Mouse (Mus musculus) adrenal gland, postnatal 4 days (tissue): ENCODE measurements around the gene Lhfpl3. TPM values are rescaled to one million over a fixed set of nuclear protein-coding genes. Genes with fewer than 3 reads are reported as not detected.

Experiments used
- DNase-seq, 2 experiments: peaks; one replicate each; pipeline ENCODE4 v3.0.0; 2021 to 2022; ENCODE audit warnings: low spot score in 2 of 2, mixed read lengths in 2 of 2
- total RNA-seq, 2 experiments: library from RNA; stranded (reverse); gene quantifications; 2 replicates each; pipeline ENCODE4 v1.2.3; 2021

Lhfpl3 gene
- total RNA-seq, 2 experiments from 2014 or later: 1.1 to 1.4 TPM

DNA sequence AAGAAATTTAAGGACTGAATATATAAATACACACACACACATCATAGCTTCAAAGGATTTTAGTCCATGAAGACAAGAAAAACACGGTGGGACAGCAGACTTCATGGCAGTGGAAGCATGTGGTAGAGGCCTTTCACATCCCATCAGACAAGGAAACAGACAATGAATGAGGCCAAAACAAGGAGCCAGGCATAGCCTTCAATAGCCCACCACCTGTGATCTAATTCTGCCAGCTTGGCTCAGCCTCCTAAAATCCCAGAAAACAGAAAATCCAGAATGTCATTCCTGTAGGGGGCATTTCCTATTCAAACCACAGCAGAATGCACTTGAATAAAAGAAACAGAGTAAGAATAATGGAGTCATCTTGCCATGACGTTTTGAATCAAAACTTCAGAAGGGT lies 381.0 kb downstream of the Lhfpl3 start:
- DNase-seq: no peak

- no peak for DNase-seq
Measured at GRCm38 (mm10) chr5:23140183-23140921, 394.5 kb downstream of the Lhfpl3 start.

GRCm38 (mm10) chr5:23153210-23153609 lies 407.4 kb downstream of the Lhfpl3 start:
- DNase-seq: no peak

DNA sequence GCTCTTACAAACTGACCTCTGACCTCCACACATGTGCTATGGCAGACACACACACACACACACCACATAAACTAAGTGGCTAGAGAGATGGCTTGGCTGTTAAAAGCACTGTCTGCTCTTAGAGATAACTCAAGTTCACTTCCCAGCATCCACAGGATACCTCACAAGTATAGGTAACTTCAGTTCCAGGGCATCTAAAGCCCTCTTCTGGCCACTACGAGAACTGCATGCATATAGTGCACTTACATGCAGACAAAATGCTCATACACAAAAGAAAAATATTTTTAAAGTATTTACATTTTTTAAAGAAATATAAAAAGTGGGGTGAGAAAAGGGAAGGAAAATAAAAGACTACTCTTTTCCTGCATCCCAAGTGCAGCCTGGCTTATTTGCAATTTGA lies 408.6 kb downstream of the Lhfpl3 start:
- DNase-seq: no peak

GRCm38 (mm10) chr5:23165947-23166350 lies 420.1 kb downstream of the Lhfpl3 start:
- no peak for DNase-seq

- no peak for DNase-seq
Measured at GRCm38 (mm10) chr5:23166658-23167057, 420.8 kb downstream of the Lhfpl3 start.

DNA sequence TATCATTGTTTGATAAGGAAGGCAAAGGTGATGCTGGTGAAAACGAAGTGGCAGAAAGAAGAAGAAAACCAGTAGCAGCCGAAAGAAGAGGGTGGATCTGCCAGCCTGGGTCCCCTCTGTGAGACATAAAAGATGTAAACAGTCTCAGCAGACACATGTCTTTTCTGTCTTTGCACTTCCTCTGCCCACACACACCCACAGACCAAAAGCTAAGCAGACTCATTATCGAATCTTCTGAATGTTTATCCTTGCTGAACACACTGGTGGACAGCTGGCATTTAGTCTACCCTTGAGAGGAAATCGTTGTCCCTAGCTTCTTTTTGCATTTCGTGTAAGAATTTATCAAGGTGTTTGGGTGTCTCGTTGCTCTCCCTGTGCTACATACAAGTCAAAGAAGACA lies 443.8 kb downstream of the Lhfpl3 start:
- DNase-seq: no peak

DNA sequence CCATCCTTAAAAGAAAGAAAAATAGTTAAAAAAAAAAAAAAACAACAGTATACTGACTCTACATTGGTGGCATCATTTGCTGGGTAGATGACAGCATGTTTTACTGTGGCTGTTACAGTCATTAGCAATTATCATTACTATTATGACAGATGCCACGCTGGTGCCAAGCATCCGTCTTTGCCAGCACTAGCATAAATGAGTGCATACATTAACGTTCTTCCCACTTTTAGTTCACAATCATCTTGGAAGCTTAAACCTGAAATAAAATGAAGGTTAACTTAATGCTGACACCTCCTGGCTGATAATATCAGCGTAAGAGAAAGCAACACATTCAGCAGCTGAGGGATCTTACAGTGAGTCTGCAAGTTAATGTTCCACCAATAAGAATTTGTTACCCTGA lies 451.0 kb downstream of the Lhfpl3 start:
- no peak for DNase-seq

- DNase-seq: no peak
Measured at GRCm38 (mm10) chr5:23213086-23213485, 467.2 kb downstream of the Lhfpl3 start.

- no peak for DNase-seq
Measured at GRCm38 (mm10) chr5:23214646-23215045, 468.8 kb downstream of the Lhfpl3 start.

GRCm38 (mm10) chr5:23219655-23220054 lies 473.8 kb downstream of the Lhfpl3 start:
- no peak for DNase-seq

DNA sequence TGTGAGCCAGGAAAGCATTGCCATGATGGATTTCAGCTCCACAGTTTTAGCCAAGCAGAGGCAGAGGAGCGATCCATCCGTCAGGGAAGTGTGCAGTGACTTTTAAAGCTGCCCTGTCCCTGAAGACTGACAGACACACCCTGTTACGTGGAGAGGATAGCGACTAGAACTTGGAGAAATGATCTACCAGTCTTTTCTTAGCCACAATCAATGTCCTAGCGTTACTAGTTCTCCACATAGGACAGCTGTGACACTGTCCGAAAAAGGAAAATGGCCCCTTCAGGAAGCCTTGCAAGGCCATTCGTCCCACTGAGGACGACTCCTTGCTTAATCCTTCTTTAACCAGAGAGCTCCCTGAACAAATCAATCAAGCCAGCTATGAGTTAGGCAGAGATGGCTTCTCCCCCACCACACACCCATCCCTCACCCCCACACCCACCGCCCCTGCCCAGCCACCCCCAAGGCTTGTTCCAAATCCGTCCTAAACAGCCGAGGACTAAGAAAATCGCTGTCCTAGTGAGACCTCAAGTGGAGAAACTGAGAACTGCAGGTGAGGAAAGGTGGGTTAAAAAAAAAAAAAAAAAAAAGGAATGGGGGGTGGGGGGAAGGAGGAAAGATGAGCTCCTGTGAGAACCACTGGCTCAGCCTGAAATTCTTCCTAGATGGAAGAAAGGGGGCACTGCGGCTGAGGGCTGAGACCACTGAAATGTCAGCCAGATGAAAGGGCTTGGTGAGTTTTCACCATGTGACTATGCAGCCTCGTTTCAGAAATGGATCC lies 479.1 kb downstream of the Lhfpl3 start:
- DNase-seq: peak; percentile 9 to 24

DNA sequence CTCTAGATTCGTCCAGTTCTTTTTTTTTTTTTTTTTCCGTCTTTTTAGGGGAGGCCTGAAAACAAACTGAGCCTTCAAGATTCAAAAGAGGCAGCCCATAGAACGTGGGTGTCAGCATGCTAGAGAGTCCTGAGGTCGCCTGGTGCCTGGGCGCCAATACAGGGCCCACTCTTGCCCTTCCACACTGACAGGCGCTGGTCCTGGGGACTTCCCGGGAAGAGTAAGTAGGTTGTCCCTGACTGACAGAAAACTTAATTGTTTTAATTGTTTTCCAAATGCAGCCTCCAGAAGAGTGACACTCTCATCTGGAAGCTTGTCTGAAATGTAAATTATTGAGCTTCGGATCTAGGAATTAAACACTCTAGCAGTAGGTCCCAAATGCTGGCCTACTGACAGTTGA lies 479.8 kb downstream of the Lhfpl3 start:
- DNase-seq: no peak

DNA sequence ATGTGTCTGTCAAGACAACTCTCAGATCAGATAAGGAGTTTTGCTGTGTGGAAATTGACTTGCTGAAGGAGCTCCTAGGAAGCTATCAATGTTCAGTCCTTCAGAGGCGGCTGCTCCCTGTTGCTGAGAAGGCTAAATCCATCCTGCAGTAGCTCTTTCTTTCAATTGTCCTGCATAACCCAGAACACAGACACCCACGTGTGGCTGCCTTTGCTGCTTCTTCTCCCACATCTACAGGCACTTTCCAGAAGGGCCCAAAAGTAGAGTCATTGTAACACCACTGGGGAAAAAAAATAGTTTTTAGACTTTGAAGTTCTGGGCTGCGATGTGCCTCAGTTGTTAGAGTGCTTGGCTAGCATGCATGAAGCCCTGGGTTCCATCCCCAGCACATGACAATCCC lies 480.9 kb downstream of the Lhfpl3 start:
- no peak for DNase-seq

- no peak for DNase-seq
Measured at GRCm38 (mm10) chr5:23246974-23247373, 501.1 kb downstream of the Lhfpl3 start.

- no peak for DNase-seq
Measured at GRCm38 (mm10) chr5:23247784-23248183, 501.9 kb downstream of the Lhfpl3 start.

DNA sequence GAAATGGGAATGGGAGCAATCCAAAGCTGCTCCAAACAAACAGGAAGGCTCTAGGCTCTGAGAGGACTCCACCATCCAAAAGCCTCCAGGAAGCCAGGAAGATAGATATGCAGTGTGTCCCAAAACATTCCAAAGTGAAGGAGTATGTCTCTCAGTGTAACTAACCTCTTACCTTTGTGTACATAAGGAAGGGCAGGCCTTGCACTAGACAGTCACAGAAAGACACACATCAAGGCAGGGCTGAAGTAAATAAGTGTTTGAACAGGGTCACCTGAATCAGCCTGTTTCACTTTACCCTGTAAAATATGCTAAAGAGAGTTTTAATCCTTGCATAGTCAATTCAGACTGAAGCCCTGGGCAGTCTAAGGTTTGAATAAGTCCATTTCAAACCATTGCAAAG lies 502.4 kb downstream of the Lhfpl3 start:
- DNase-seq: no peak

DNA sequence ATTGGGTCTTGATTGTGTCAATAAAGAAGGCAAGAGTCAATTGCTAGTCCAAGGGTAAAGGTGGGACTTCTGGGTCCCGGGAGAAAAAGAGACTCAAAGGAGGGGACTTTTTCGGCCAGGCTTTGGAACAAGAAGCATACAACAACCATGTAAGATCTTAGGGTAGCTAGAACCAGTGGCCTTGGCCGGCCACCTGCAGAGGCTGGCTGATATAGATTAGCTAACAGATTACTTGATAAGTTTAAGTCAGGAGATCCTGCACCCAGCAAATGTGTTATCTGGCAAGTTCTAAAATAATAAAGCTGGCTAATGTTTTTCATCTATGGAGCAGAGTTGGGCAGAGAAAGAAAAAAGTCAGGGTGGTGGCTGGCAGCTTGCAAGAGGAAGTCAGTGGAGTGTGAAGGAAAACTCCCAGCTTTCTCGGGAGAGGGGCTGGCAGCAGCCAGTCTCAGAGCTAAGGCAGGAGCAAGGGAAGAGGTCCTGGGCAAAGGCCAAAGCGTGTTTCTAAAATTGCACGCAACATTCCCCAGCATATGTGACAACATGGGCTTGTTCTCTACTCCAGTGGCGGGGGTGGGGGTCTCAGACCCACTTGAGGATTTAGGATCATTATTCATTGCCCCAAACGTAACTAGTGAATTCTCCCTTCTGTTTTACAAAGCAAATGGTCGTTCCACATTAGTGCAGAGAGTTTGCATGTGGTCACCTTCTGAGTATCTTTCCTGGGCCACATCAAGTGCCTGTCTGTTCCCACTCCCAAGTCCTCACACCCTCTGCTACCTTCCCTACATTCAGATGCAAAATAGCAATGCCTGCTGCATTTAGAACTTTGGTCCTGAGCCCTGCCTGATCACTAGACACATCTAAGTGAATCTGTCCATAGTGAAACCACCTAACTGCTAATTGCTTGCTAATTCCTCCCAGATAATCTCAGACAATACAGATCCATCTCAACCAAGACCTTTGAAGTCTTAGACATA lies 504.3 kb downstream of the Lhfpl3 start:
- no peak for DNase-seq

DNA sequence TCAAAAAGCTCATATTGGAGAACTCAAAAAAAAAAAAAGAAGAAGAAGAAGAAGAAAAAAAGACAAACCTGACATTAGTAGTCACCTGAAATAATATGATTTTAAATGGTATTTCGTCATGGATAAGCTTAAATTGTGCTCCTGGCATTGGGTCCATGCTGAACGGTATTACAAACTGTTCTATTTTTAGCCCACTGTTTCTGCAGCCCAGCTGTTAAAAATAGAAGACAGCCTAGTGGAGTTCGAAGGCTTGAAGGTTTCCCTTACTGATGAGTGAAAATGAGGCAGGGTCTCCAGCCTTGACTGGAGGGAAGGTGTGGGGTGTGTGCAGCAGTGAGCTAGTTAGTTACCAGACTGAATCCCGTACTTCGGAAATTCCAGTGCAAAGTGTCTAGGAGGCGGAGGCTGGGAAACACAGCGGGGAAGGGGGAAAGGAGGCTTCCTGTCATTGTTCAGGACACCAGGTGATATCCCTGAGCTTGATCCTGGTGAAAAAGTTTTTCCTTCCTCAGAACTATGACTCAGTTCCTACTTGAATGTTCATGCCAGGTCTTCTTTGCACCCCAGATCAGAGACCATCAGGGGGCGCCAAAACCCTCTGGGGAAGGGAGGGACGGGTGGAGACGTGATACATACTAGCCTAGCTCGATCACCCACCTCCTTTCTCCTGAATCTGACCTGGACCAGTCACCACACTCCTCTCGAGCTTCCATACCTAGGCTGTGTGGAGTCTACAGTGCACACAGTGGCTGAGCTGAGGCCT lies 505.8 kb downstream of the Lhfpl3 start:
- peak; percentile 13 to 52 for DNase-seq

DNA sequence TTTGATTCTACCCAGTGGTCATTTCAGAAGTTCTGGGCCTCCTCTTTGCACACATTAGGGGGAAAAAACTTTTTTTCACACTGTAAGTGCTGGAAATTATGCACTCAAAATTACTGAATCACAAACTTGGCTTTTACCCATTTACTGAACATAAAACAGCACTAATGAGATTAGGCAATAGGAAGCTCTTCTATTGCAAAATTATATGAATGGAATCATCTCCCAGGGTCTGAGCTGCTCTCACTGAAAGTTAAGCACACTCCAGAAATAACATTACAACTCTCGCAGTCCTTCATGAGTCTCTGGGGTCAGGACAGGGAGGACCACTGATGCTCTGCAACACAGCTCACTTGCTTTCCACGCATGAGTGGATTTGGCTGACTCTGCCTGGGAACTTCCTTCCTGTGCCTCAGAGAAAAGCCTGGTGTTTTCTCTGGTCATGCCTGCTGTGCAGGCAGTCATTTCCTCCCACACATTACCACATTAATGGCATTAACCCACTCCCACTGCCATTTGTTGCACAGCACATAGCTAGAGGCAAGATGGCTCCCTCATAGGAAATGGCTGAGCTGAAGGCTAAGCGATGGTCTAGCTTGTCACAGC lies 510.1 kb downstream of the Lhfpl3 start:
- DNase-seq: no peak
